Comparison of ENCODE assay signal across 8 mouse cellular contexts in the genomic region with DNA sequence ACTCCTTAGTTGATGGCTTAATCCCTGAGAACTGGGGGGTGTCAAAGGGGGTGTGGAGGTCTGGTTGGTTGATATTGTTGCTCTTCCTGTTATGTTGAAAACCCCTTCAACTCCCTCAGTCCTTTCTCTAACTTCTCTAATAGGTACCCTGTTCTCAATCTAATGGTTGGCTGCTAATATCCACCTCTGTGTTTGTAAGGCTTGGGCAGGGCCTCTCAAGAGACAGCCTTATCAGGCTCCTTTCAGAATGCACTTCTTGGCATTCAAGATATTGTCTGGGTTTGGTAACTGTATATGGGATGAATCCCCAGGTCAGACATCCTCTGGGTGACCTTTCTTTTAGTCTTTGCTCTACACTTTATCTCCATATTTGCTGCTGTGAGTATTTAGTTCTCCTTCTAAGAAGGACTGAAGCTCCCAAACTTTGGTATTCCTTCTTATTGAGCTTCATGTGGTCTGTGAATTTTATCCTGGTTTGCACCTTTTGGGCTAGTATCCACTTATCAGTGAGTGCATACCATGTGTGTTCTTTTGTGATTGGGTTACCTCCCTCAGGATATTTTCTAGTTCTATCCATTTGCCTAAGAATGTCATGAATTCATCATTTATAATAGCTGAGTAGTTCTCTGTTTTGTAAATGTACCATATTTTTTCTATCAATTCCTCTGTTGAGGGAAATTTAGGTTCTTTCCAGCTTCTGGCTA. TPM values are rescaled to one million over a fixed set of nuclear protein-coding genes. Genes with fewer than 3 reads are reported as not detected.
"Had no signal": no experiment of that assay in that cellular context is flagged by ENCODE, and none has a peak within 500 bp of the region (broad histone marks: within the 10 kb centered on the region; RNA-seq: fewer than 3 reads in every experiment).

No protein-coding gene starts in this region.

RNA-seq across cellular contexts. Expression of gene Mrgpra2a, which starts 13.5 kb away (rescaled TPM):
- polyA plus RNA-seq: neural tube, embryonic 13.5 days; neural tube, embryonic 14.5 days; neural tube, embryonic 15.5 days; small intestine, adult 2 months; spleen, adult 2 months; stomach, embryonic 14.5 days; stomach, postnatal 0 days; urinary bladder, adult 2 months had no signal
